Mouse (Mus musculus): Measurements from ENCODE around the gene Pcna.

Gene Pcna

GRCm38 (mm10) chr2:132233985-132234765, 18.9 kb downstream of the Pcna start:
- no peak for DNase-seq (ENCODE audit: low spot score)

GRCm38 (mm10) chr2:132232413-132232945, 20.6 kb downstream of the Pcna start:
- DNase-seq (ENCODE audit: low spot score), result no peak

- no peak for DNase-seq (ENCODE audit: low spot score)
These were observed 28.8 kb downstream of the Pcna start for GRCm38 (mm10) chr2:132224359-132224758.

GRCm38 (mm10) chr2:132221611-132222073, 31.5 kb downstream of the Pcna start:
- DNase-seq (ENCODE audit: low spot score), result no peak

- no peak for DNase-seq (ENCODE audit: low spot score)
These were observed 41.0 kb downstream of the Pcna start for GRCm38 (mm10) chr2:132211995-132212656.

GRCm38 (mm10) chr2:132210806-132211312, 42.3 kb downstream of the Pcna start:
- no peak for DNase-seq (ENCODE audit: low spot score)

- DNase-seq (ENCODE audit: low spot score), result peak; percentile 4
These were observed 44.8 kb downstream of the Pcna start for GRCm38 (mm10) chr2:132208246-132208881.

GRCm38 (mm10) chr2:132206316-132206881, 46.7 kb downstream of the Pcna start:
- no peak for DNase-seq (ENCODE audit: low spot score)

- DNase-seq (ENCODE audit: low spot score), result no peak
These were observed 47.6 kb downstream of the Pcna start for GRCm38 (mm10) chr2:132205549-132205948.

GRCm38 (mm10) chr2:132203773-132204172, 49.3 kb downstream of the Pcna start:
- DNase-seq (ENCODE audit: low spot score), result no peak

- DNase-seq (ENCODE audit: low spot score), result no peak
These were observed 49.9 kb downstream of the Pcna start for GRCm38 (mm10) chr2:132203186-132203585.
